Mouse (Mus musculus) forebrain, embryonic 16.5 days (tissue): ENCODE measurements around the gene Noc3l. TPM values are rescaled to one million over a fixed set of nuclear protein-coding genes. Genes with fewer than 3 reads are reported as not detected.

Experiments used
- ATAC-seq: fragments of 200-750 bp; cut with Nextera tagmentation; 2 replicates; pipeline ENCODE4 v1.8.0; 2017; ENCODE audit warnings: mild to moderate bottlenecking, moderate library complexity
- H3K27ac ChIP-seq: fragments of 300-500 bp; sonication (generic); 2 replicates; pipeline ENCODE4 v1.5.1; 2014; ENCODE audit warnings: low read length, control low read depth
- H3K27me3 ChIP-seq: fragments of 300-500 bp; sonication (generic); replicated peaks from 2 replicates; pipeline ENCODE4 v1.6.1; 2014; ENCODE audit warnings: low read length; ENCODE audit not compliant: control insufficient read depth, insufficient read depth
- H3K36me3 ChIP-seq: fragments of 300-500 bp; sonication (generic); 2 replicates; pipeline ENCODE4 v1.6.1; 2014; ENCODE audit not compliant: control insufficient read depth, insufficient read depth
- H3K4me1 ChIP-seq: fragments of 300-500 bp; sonication (generic); replicated peaks from 2 replicates; pipeline ENCODE4 v1.6.1; 2014; ENCODE audit warnings: low read length; ENCODE audit not compliant: control insufficient read depth, insufficient read depth
- H3K4me2 ChIP-seq: fragments of 300-500 bp; sonication (generic); 2 replicates; pipeline ENCODE4 v1.6.1; 2014; ENCODE audit warnings: mild to moderate bottlenecking, low read length, control low read depth
- H3K4me3 ChIP-seq: fragments of 300-500 bp; sonication (generic); replicated peaks from 2 replicates; pipeline ENCODE4 v1.5.1; 2014; ENCODE audit warnings: mild to moderate bottlenecking, low read length, control low read depth
- H3K9ac ChIP-seq: fragments of 300-500 bp; sonication (generic); replicated peaks from 2 replicates; pipeline ENCODE4 v1.6.1; 2014; ENCODE audit warnings: low read depth, low read length, control low read depth
- H3K9me3 ChIP-seq: fragments of 300-500 bp; sonication (generic); 2 replicates; pipeline ENCODE4 v1.6.1; 2016; ENCODE audit warnings: low read length; ENCODE audit not compliant: control insufficient read depth
- WGBS: fragments of 180-500 bp; shearing (Covaris S2); extraction: QIAGEN DNeasy Blood & Tissue Kit; methylation state at CpG from one replicate; pipeline ENCODE4 v1.1.7; 2014; 5-methylcytosine and 5-hydroxymethylcytosine counted together
- polyA plus RNA-seq: library from polyadenylated mRNA; unstranded; fragments of >200 nt; fragmentation: Nextera tagmentation; extraction: Ambion mirVana; gene quantifications from 2 replicates; pipeline ENCODE4 v1.2.1, GENCODE M21; 2015

Noc3l gene
- polyA plus RNA-seq, 1 experiment from 2014 or later = 6.8 TPM

GRCm38 (mm10) chr19:38744546-38744945 is 74.5 kb downstream of the Noc3l start:
- 92% methylated on average over 8 of the region's 8 CpGs for WGBS
- no peak overlapping the region for H3K27ac ChIP-seq
- H3K4me2 ChIP-seq = no peak overlapping the region
- no peaks in the 10 kb centered on the region for H3K27me3 ChIP-seq
- H3K9ac ChIP-seq = no peak overlapping the region
- H3K9me3 ChIP-seq = no peaks in the 10 kb centered on the region
- no peak overlapping the region for H3K4me3 ChIP-seq
- no peak for ATAC-seq
- H3K36me3 ChIP-seq = no peaks in the 10 kb centered on the region
- no peaks in the 10 kb centered on the region for H3K4me1 ChIP-seq

Other genes with a start within 250 kb of the Noc3l start
- gene Tbc1d12, start 17.3 kb upstream of the Noc3l start, polyA plus RNA-seq = 4.8 and 5.1 TPM in 2 replicates
- gene Hells, start 111.7 kb upstream of the Noc3l start, polyA plus RNA-seq = 18.1 and 20.4 TPM in 2 replicates
- not detected in 2 replicates for gene Cyp2c55, start 187.8 kb upstream of the Noc3l start, polyA plus RNA-seq
- gene Cyp2c65, start 241.8 kb upstream of the Noc3l start, polyA plus RNA-seq = not detected in 2 replicates